Mouse (Mus musculus): ENCODE measurements around the gene Hmga2.

GRCm38 (mm10) chr10:120429758-120430259 is 46.5 kb downstream of the Hmga2 start:
- TF ChIP-seq POLR2A (IDR thresholded peaks at IDR 0.05; ENCODE audit: extremely low read depth, insufficient read depth, low read length) (no peak), CTCF (IDR thresholded peaks at IDR 0.05; ENCODE audit: extremely low read depth, insufficient read depth, low read length) (no peak)

Measured in cortical plate, adult 2 months (tissue).